Mouse (Mus musculus) liver, embryonic 16.5 days (tissue): ENCODE results near the gene Serhl. TPM values are rescaled to one million over a fixed set of nuclear protein-coding genes. Genes with fewer than 3 reads are reported as not detected.

Experiments
- ATAC-seq: fragments of 200-750 bp; cut with Nextera tagmentation; 2 replicates; pipeline ENCODE4 v1.8.0; 2017; ENCODE audit warnings: low read depth, mild to moderate bottlenecking, moderate number of reproducible peaks, moderate library complexity
- H3K27ac ChIP-seq: fragments of 300-500 bp; sonication (generic); 2 replicates; pipeline ENCODE4 v1.5.1; 2014; ENCODE audit warnings: mild to moderate bottlenecking, low read length
- H3K27me3 ChIP-seq: fragments of 300-500 bp; sonication (generic); 2 replicates; pipeline ENCODE4 v1.6.1; 2014; ENCODE audit warnings: low read depth, low read length, mixed read lengths; ENCODE audit not compliant: control insufficient read depth, insufficient read depth
- H3K36me3 ChIP-seq: fragments of 300-500 bp; sonication (generic); 2 replicates; pipeline ENCODE4 v1.6.1; 2014; ENCODE audit warnings: mild to moderate bottlenecking; ENCODE audit not compliant: control insufficient read depth, insufficient read depth
- H3K4me1 ChIP-seq: fragments of 300-500 bp; sonication (generic); 2 replicates; pipeline ENCODE4 v1.6.1; 2014; ENCODE audit warnings: low read depth, low read length, mixed read lengths; ENCODE audit not compliant: control insufficient read depth
- H3K4me2 ChIP-seq: fragments of 300-500 bp; sonication (generic); 2 replicates; pipeline ENCODE4 v1.6.1; 2014; ENCODE audit warnings: low read depth, low read length, mixed read lengths
- H3K4me3 ChIP-seq: fragments of 300-500 bp; sonication (generic); 2 replicates; pipeline ENCODE4 v1.5.1; 2014; ENCODE audit warnings: low read depth, mild to moderate bottlenecking, low read length
- H3K9ac ChIP-seq: fragments of 300-500 bp; sonication (generic); 2 replicates; pipeline ENCODE4 v1.6.1; 2014; ENCODE audit warnings: low read depth, low read length
- H3K9me3 ChIP-seq: fragments of 300-500 bp; sonication (generic); replicated peaks from 2 replicates; pipeline ENCODE4 v1.6.1; 2016; ENCODE audit warnings: low read length; ENCODE audit not compliant: control insufficient read depth
- WGBS: fragments of 180-500 bp; shearing (Covaris S2); extraction: QIAGEN DNeasy Blood & Tissue Kit; methylation state at CpG from one replicate; pipeline ENCODE4 v1.1.7; 2014; ENCODE audit not compliant: insufficient replicate concordance; 5-methylcytosine and 5-hydroxymethylcytosine counted together
- polyA plus RNA-seq: library from polyadenylated mRNA; unstranded; fragments of >200 nt; fragmentation: Nextera tagmentation; extraction: Ambion mirVana; gene quantifications from 2 replicates; pipeline ENCODE4 v1.2.1, GENCODE M21; 2015

The Serhl gene
- polyA plus RNA-seq, 1 experiment from 2014 or later, result 16.6 TPM

- peaks cover 6% of the 10 kb centered on the region for H3K4me1 ChIP-seq
- peaks cover 9% of the 10 kb centered on the region for H3K27me3 ChIP-seq
- no peak for ATAC-seq
- H3K4me3 ChIP-seq, result no peak overlapping the region
- no peaks in the 10 kb centered on the region for H3K36me3 ChIP-seq
- H3K9ac ChIP-seq, result no peak overlapping the region
- H3K4me2 ChIP-seq, result no peak overlapping the region
- 34% methylated on average over 3 of the region's 3 CpGs for WGBS
- no peak overlapping the region for H3K27ac ChIP-seq
- H3K9me3 ChIP-seq, result no peaks in the 10 kb centered on the region
Observed at GRCm38 (mm10) chr15:83090874-83091273, 1.6 kb downstream of the Serhl start.

GRCm38 (mm10) chr15:83093687-83094086 lies 4.4 kb downstream of the Serhl start:
- Histone ChIP-seq H3K27me3 (peaks cover 16% of the 10 kb centered on the region), H3K9me3 (no peaks in the 10 kb centered on the region), H3K36me3 (no peaks in the 10 kb centered on the region), H3K4me3 (no peak overlapping the region), H3K9ac (no peak overlapping the region), H3K4me1 (peaks cover 2% of the 10 kb centered on the region), H3K4me2 (no peak overlapping the region), H3K27ac (no peak overlapping the region)
- WGBS, result 60% methylated on average over 2 of the region's 2 CpGs
- ATAC-seq, result no peak

DNA sequence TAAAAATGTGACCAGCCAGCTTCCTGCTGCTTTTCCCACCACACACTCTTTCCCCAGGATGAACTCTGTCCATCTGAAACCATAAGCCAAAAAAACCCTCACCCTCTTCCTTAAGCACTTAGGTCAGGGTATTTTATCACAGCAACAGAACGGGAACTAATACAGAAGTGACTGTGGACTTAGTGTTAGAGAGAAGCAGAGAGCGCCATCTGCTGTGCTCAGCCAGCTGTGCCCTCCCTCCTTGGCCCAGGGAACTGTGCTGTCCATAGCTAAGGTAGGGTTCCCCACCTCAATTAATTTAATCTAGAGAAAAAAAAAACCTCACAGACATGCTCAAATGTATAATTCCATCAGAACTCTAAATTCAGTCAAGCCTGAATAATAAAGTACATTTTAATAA lies 6.6 kb downstream of the Serhl start:
- Histone ChIP-seq H3K27me3 (peaks cover 9% of the 10 kb centered on the region), H3K4me2 (no peak overlapping the region), H3K4me3 (no peak overlapping the region), H3K9ac (no peak overlapping the region), H3K9me3 (no peaks in the 10 kb centered on the region), H3K36me3 (no peaks in the 10 kb centered on the region), H3K27ac (no peak overlapping the region), H3K4me1 (peaks cover 7% of the 10 kb centered on the region)
- no peak for ATAC-seq
- WGBS, result 35% methylated on average over 2 of the region's 2 CpGs

GRCm38 (mm10) chr15:83099533-83100331 lies 10.4 kb downstream of the Serhl start:
- H3K27ac ChIP-seq, result 0 out of 2 replicates have a peak overlapping the region, but pooled peaks have one; percentile 46
- peak; percentile 92 for ATAC-seq

DNA sequence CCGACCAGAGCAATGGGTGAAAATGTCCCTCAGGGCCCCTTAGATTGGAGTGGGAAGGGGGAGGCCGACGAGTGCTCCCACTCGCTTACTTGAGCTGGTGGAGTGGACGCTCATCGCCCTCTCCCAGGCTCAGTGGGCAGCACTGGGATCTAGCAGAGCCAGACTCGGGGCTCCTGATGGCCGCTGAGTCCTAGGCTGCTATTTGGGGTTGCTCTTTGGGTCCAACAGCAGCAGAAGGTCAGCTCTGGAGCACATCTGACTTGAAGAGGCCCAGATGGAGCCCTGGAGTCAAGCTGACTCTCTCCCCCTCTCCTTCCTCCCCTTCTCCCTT lies 11.0 kb downstream of the Serhl start:
- ATAC-seq, result peak; percentile 30; the same call in 1 of the 2 replicates
- H3K9ac ChIP-seq, result peak overlapping the region; percentile 77
- 0 out of 2 replicates have a peak overlapping the region, but pooled peaks have one; percentile 46 for H3K27ac ChIP-seq

More at GRCm38 (mm10) chr15:83099533-83100331, 10.4 kb downstream of the Serhl start:
- Histone ChIP-seq H3K9me3 (no peaks in the 10 kb centered on the region), H3K36me3 (no peaks in the 10 kb centered on the region), H3K9ac (peak overlapping the region; percentile 77), H3K4me3 (peak overlapping the region; percentile 69), H3K27me3 (peaks cover 9% of the 10 kb centered on the region), H3K4me1 (peaks cover 7% of the 10 kb centered on the region), H3K4me2 (peak overlapping the region; percentile 90)
- WGBS, result 4% methylated on average over 31 of the region's 31 CpGs

GRCm38 (mm10) chr15:83103111-83103510 lies 13.8 kb downstream of the Serhl start:
- H3K27ac ChIP-seq, result no peak overlapping the region
- H3K36me3 ChIP-seq, result no peaks in the 10 kb centered on the region
- H3K9me3 ChIP-seq, result no peaks in the 10 kb centered on the region
- no peak for ATAC-seq
- peaks cover 7% of the 10 kb centered on the region for H3K27me3 ChIP-seq
- 56% methylated on average over 1 of the region's 1 CpGs for WGBS
- H3K4me3 ChIP-seq, result no peak overlapping the region
- H3K4me1 ChIP-seq, result peaks cover 7% of the 10 kb centered on the region
- no peak overlapping the region for H3K9ac ChIP-seq
- H3K4me2 ChIP-seq, result no peak overlapping the region

More for the DNA sequence above, 11.0 kb downstream of the Serhl start:
- Histone ChIP-seq H3K4me1 (peaks cover 7% of the 10 kb centered on the region), H3K4me2 (peak overlapping the region; percentile 90), H3K27me3 (peaks cover 9% of the 10 kb centered on the region), H3K4me3 (peak overlapping the region; percentile 69), H3K9me3 (no peaks in the 10 kb centered on the region), H3K36me3 (no peaks in the 10 kb centered on the region)
- WGBS, result 3% methylated on average over 8 of the region's 8 CpGs

GRCm38 (mm10) chr15:83106426-83106825 lies 17.1 kb downstream of the Serhl start:
- 71% methylated on average over 6 of the region's 6 CpGs for WGBS
- no peak overlapping the region for H3K4me2 ChIP-seq
- no peaks in the 10 kb centered on the region for H3K9me3 ChIP-seq
- H3K4me3 ChIP-seq, result no peak overlapping the region
- ATAC-seq, result no peak
- no peaks in the 10 kb centered on the region for H3K27me3 ChIP-seq
- H3K27ac ChIP-seq, result no peak overlapping the region
- H3K36me3 ChIP-seq, result no peaks in the 10 kb centered on the region
- H3K9ac ChIP-seq, result no peak overlapping the region
- H3K4me1 ChIP-seq, result no peaks in the 10 kb centered on the region

DNA sequence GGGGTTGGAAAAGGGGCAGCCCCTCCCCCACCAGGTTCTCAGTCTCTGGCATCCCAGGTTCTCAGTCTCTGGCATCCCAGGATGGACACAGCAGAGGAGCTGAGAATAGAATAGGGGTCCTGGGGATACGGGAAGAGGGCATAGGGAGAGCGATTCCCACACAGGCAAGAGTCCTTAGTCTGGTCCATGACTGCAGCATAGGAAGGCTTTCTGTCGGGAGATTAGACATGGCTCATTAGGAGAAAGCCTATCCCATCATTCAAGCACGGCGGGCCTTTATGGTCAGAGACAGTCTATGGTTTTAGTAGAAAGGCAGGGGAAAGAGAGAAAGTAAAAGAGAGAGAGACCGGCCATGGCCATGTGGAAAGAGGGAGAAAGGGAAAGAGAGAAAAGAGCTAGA lies 18.5 kb downstream of the Serhl start:
- ATAC-seq, result no peak
- no peak overlapping the region for H3K9ac ChIP-seq
- no peaks in the 10 kb centered on the region; the same call in 1 of the 2 replicates for H3K4me1 ChIP-seq
- no peak overlapping the region for H3K27ac ChIP-seq
- H3K27me3 ChIP-seq, result no peaks in the 10 kb centered on the region
- WGBS, result 74% methylated on average over 6 of the region's 6 CpGs
- H3K4me3 ChIP-seq, result no peak overlapping the region
- H3K9me3 ChIP-seq, result no peaks in the 10 kb centered on the region
- no peak overlapping the region for H3K4me2 ChIP-seq
- no peaks in the 10 kb centered on the region for H3K36me3 ChIP-seq

- 63% methylated on average over 6 of the region's 6 CpGs for WGBS
- H3K4me3 ChIP-seq, result no peak overlapping the region
- H3K27ac ChIP-seq, result no peak overlapping the region
- ATAC-seq, result no peak
- no peaks in the 10 kb centered on the region for H3K9me3 ChIP-seq
- no peaks in the 10 kb centered on the region for H3K36me3 ChIP-seq
- H3K4me1 ChIP-seq, result peaks cover 2% of the 10 kb centered on the region
- no peak overlapping the region for H3K4me2 ChIP-seq
- no peaks in the 10 kb centered on the region for H3K27me3 ChIP-seq
- no peak overlapping the region for H3K9ac ChIP-seq
Observed at GRCm38 (mm10) chr15:83111290-83111689, 22.0 kb downstream of the Serhl start.
